Mouse (Mus musculus) lung, postnatal 0 days (tissue): ENCODE data around the gene Cd300ld5.

ENCODE experiments used
- CTCF ChIP-seq: IDR thresholded peaks from 2 replicates; pipeline ENCODE4 v1.5.1; 2016; ENCODE audit warnings: antibody characterized with exemption, mild to moderate bottlenecking
- EP300 ChIP-seq: IDR thresholded peaks from 2 replicates; pipeline ENCODE4 v1.6.1; 2016; ENCODE audit warnings: antibody characterized with exemption, mild to moderate bottlenecking, control low read depth

DNA sequence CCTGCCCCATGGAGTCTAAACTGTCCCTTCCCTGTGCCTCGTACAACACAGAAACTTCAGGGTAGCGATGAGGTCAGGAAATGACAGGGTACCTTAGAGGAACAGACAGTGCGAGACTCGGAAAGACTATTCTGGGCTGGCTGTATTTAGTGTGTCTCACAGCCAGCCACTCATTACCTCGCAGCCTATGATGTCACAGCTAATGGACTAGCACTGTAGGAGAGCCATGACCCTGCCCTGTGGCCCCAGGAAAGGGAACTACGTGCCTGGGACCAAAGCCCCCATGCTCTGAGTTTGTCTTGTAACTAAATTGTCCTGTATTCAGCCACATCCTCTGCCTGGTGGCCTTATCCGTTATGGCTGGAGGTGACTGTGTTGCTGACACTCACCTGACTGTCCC, 37.8 kb upstream of the Cd300ld5 start:
- TF ChIP-seq CTCF (no peak), EP300 (no peak)
